Mouse (Mus musculus) kidney, adult 10 weeks (tissue): Measurements from ENCODE around the gene Srarp. TPM values are rescaled to one million over a fixed set of nuclear protein-coding genes. Genes with fewer than 3 reads are reported as not detected.

Experiments used
- polyA plus RNA-seq: library from polyadenylated mRNA; stranded (reverse); fragments of 350-450 nt; fragmentation: Illumina TruSeq; extraction: RNeasy Lipid Tissue Mini Kit (QIAGEN cat#74804); gene quantifications from one replicate; pipeline ENCODE4 v1.2.3, GENCODE M21; 2014; ENCODE audit warnings: low read depth, low replicate concordance

The Srarp gene
- not detected for polyA plus RNA-seq

DNA sequence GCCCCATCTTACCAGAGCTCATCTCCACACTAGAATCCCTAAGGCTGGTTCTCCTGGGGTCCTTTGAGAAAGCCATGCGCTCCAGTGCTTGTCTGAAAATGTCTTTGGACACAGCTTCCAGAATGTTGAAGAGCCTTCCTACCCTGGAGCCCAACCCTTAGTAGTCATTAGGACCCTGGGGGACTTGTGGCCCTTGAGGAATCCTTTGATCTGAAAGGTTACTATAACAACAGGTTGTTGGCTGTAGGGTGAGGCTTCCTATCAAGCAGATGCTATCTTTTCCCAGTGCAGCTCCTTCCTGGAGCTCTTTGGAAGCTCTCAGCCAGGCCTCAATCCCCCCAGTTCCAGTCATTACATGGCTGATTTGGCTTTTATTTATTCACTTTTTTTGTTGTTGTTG lies at the start of gene Srarp:
Gene Srarp, minus strand, starts transcription at position 132 of the 400 bp plus-strand sequence.

DNA sequence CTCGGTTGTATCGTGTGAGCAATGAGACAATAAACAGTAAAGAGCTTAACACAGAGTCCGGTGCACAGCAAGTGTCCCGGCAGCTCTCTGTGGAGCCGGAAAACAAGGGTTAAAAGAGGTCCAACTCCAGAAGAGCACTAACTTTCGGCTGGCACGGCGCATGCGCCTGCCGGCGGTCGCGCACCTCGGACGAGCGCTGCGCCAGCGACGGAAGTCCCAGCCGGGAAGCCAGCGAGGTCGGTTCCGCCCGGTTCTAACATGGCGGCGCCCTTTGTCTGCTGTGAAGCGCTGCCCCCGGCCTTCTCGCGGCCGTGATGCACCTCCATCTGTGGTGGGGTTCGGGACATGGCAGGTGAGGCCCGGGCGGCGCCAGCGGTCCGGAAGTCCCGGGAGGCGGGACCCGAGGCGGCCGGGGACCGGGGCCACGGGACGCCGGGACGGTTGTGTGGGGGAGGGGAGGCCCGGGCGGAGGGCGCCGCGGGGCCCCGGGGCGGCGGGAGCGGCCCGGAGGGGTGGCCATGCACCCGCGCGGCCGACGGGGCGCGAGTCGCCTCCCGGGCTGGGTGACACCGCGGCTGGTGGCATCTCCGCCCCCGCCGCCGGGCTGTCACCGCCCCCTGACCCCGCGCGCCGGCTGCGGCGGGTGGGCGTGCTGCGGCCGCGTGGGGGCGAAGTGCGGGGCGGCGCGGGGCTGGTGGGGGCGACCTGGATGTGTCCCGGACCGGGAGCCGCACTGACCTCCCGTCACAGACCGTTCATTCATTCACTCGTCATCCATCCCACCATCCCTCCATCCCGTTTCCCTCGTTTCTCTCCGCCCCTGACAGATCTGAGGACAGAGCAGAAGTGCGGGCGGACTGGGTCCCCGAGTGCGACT lies 8.8 kb upstream of the Srarp start, which contains the start of gene Zbtb17:
Gene Zbtb17, plus strand, starts transcription at position 204 of the 877 bp plus-strand sequence.

DNA sequence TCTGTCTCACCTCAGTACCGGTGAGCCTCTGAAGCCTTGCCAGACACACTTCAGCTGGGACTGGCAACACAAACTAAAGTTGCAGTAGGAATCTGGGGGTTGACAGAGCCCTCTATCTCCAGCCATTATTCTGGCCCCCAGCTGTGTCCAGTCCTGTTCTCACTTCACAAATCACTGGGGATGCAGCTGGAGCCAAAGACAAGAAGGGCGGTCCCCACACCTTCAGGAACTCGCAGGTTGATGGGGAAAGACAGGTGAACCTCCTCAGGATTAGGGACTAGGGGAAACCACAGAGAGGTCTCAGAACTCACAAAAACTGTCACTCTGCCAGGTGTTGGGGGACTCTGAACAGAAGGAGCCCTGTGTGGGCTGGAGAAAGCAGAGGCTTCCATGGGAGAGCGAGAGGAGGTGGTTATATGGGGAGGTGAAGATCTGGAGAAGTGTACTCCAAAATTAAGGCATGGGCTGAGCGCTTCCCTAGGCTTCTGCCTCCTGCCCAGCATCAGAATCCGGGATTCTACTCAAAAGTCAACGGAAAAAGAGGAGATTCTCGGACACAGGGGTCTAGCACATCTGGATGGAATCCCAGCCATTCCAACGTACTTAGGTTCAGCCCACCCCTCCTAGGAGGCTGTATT lies 15.6 kb downstream of the Srarp start, which contains the start of gene Hspb7:
Gene Hspb7, plus strand, starts transcription at position 588 of the 638 bp plus-strand sequence.

DNA sequence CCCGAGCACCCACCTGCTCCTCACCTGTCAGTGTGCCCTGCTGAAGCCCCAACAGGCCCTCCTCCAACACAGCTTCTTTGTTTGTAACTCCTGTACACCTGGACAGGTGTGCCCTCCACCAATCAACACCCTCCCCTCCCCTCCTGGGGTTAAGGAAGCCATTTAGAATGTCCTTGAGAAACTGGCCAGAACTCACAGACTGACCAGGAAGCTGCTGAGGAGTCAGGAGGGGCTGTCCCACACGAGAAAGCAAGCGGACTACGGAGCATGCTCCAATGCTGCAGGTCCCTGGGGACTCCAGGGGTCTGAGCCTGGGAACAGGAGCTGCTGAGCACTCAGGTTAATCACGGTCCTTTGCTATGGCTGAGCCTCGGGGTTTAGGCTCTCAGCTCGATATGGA lies 20.0 kb downstream of the Srarp start, which contains the start of gene Clcnkb:
Gene Clcnkb, minus strand, starts transcription at position 91 of the 400 bp plus-strand sequence.

DNA sequence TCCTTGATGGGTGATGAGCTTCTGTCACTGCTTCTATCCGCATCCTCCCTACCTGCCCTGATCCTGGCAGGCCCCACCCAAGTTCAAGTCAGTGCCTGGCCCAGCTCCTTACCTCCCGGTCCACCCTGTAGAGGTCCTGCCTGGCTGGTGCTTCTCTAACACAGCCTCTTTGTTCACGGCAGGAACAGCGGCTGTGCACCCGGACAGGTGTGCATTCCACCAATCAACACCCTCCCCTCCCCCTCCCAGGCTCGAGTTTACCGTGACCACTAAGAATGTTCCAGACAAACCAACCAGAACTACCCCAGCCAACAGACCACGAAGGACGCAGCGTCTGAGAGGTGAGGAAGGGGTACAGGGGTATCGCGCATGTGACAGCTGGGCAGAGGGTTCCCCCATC lies 37.4 kb downstream of the Srarp start, which contains the start of gene Clcnka:
Gene Clcnka, minus strand, starts transcription at position 180 of the 400 bp plus-strand sequence.

Other genes starting within 250 kb of the Srarp start
- gene Rsg1, start 222.1 kb downstream of the Srarp start, polyA plus RNA-seq, result not detected
- 0.61 TPM for gene Arhgef19, start 196.6 kb downstream of the Srarp start, polyA plus RNA-seq
- 0.12 TPM for gene Epha2, start 134.9 kb downstream of the Srarp start, polyA plus RNA-seq
- not detected for gene Fam131c, start 67.9 kb downstream of the Srarp start, polyA plus RNA-seq
- gene Clcnka, start 37.4 kb downstream of the Srarp start, polyA plus RNA-seq, result 4.0 TPM
- gene Clcnkb, start 20.1 kb downstream of the Srarp start, polyA plus RNA-seq, result 10.6 TPM
- gene Hspb7, start 15.3 kb downstream of the Srarp start, polyA plus RNA-seq, result not detected
- not detected for gene Zbtb17, start 8.5 kb upstream of the Srarp start, polyA plus RNA-seq
- 7.5 TPM for gene Spen, start 102.5 kb upstream of the Srarp start, polyA plus RNA-seq
- 5.1 TPM for gene Fblim1, start 170.0 kb upstream of the Srarp start, polyA plus RNA-seq
- gene Tmem82, start 182.5 kb upstream of the Srarp start, polyA plus RNA-seq, result 0.57 TPM
- 0.53 TPM for gene Slc25a34, start 187.7 kb upstream of the Srarp start, polyA plus RNA-seq
- 1.4 TPM for gene Plekhm2, start 228.8 kb upstream of the Srarp start, polyA plus RNA-seq
- gene Rsc1a1, start 249.5 kb upstream of the Srarp start, polyA plus RNA-seq, result not detected